In the genomic region with DNA sequence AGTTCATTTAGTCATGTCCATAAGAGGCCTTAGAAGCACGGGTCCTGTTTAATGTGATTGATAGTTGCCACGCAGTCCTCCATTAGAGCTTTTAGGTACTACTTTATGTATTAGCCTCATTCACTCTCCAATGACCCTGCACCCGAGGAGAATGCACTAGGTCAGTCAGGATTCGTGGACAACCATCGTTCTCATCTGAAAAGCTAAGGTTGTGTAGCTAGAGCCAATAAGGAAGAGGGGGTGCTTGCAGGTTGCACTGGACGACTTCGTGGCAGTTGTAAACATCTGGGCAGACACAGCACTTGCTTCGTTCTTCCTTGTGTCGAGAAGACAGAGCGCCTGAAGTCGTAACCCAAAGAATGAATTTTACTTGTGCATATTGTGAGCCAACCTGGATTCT, we compare ENCODE assay signal across 7 mouse cellular contexts. TPM values are rescaled to one million over a fixed set of nuclear protein-coding genes. Genes with fewer than 3 reads are reported as not detected.
DNase-seq lines count a peak whose midpoint lies in the region; ATAC-seq lines count a peak whose summit lies in the region.

No protein-coding gene starts in this region.

- H3K27ac ChIP-seq in embryonic facial prominence, embryonic 13.5 days, result peak overlapping the region; percentile 90
- H3K27ac ChIP-seq in hindbrain, embryonic 13.5 days, result peak overlapping the region; percentile 95

- peaks cover 19% of the 10 kb centered on the region for H3K36me3 ChIP-seq in megakaryocyte, embryonic 14.5 days (replicated peaks; ENCODE audit: low read length)
- no peaks in the 10 kb centered on the region for H3K36me3 ChIP-seq in embryonic facial prominence, embryonic 13.5 days
- H3K36me3 ChIP-seq in hindbrain, embryonic 13.5 days, result no peaks in the 10 kb centered on the region

- H3K27me3 ChIP-seq in megakaryocyte, embryonic 14.5 days (replicated peaks), result no peaks in the 10 kb centered on the region
- H3K27me3 ChIP-seq in embryonic facial prominence, embryonic 13.5 days, result no peaks in the 10 kb centered on the region
- H3K27me3 ChIP-seq in hindbrain, embryonic 13.5 days, result no peaks in the 10 kb centered on the region

- peak; percentile 31 for DNase-seq in lung, postnatal 36 days
- DNase-seq in thymus, postnatal 25 days, result peak; percentile 61
- no peak for DNase-seq in frontal cortex, postnatal 14 days (ENCODE audit: low spot score in 2 of 2)

- H3K9ac ChIP-seq in embryonic facial prominence, embryonic 13.5 days, result peak overlapping the region; percentile 95
- peak overlapping the region; percentile 99 for H3K9ac ChIP-seq in hindbrain, embryonic 13.5 days

- H3K4me2 ChIP-seq in embryonic facial prominence, embryonic 13.5 days, result peak overlapping the region; percentile 83
- peak overlapping the region; percentile 85 for H3K4me2 ChIP-seq in hindbrain, embryonic 13.5 days

- H3K9me3 ChIP-seq in megakaryocyte, embryonic 14.5 days, result no peaks in the 10 kb centered on the region
- no peaks in the 10 kb centered on the region for H3K9me3 ChIP-seq in embryonic facial prominence, embryonic 13.5 days
- no peaks in the 10 kb centered on the region for H3K9me3 ChIP-seq in hindbrain, embryonic 13.5 days

- no peak for ATAC-seq in megakaryocyte, adult 5-6 weeks (ENCODE audit: poor library complexity, severe bottlenecking)
- ATAC-seq in embryonic facial prominence, embryonic 13.5 days (ENCODE audit: insufficient number of reproducible peaks, insufficient read depth, low FRiP score, low TSS enrichment, low read depth), result no peak
- ATAC-seq in hindbrain, embryonic 13.5 days (ENCODE audit: low FRiP score), result 0 out of 2 replicates have a peak, but pooled peaks have one; percentile 7

- H3K4me3 ChIP-seq in megakaryocyte, embryonic 14.5 days (replicated peaks), result peak overlapping the region; percentile 98
- H3K4me3 ChIP-seq in embryonic facial prominence, embryonic 13.5 days, result peak overlapping the region; percentile 99
- H3K4me3 ChIP-seq in hindbrain, embryonic 13.5 days, result peak overlapping the region; percentile 99

- 3% methylated on average over 11 of the region's 11 CpGs for WGBS in embryonic facial prominence, embryonic 13.5 days
- 2% methylated on average over 11 of the region's 11 CpGs for WGBS in hindbrain, embryonic 13.5 days

- H3K4me1 ChIP-seq in megakaryocyte, embryonic 14.5 days, result peaks cover 65% of the 10 kb centered on the region
- H3K4me1 ChIP-seq in embryonic facial prominence, embryonic 13.5 days, result peaks cover 29% of the 10 kb centered on the region
- peaks cover 61% of the 10 kb centered on the region for H3K4me1 ChIP-seq in hindbrain, embryonic 13.5 days (replicated peaks)

RNA-seq across cellular contexts. Expression of a gene that starts 0.7 kb away (rescaled TPM):
- 99.9 and 118 TPM in 2 replicates for polyA plus RNA-seq in megakaryocyte, embryonic 14.5 days (2012; ENCODE audit: insufficient read depth, low replicate concordance)
- 169 and 170 TPM in 2 replicates for total RNA-seq in megakaryocyte, adult 5-6 weeks (2015)
- total RNA-seq in megakaryocyte, adult 5-6 weeks (2017), result 204 and 225 TPM in 2 replicates
- 45.9 and 47.0 TPM in 2 replicates for polyA plus RNA-seq in embryonic facial prominence, embryonic 13.5 days (2015; fragmentation: Nextera tagmentation; extraction: Ambion mirVana)
- 37.5 and 39.6 TPM in 2 replicates for polyA plus RNA-seq in hindbrain, embryonic 13.5 days (2015; fragmentation: Nextera tagmentation; extraction: Ambion mirVana)

RNA-seq across cellular contexts. Expression of a gene that starts 1.5 kb away (rescaled TPM):
- 48.3 and 136 TPM in 2 replicates for polyA plus RNA-seq in megakaryocyte, embryonic 14.5 days (2012; ENCODE audit: insufficient read depth, low replicate concordance)
- total RNA-seq in megakaryocyte, adult 5-6 weeks (2015), result 93.8 and 97.0 TPM in 2 replicates
- 87.1 and 107 TPM in 2 replicates for total RNA-seq in megakaryocyte, adult 5-6 weeks (2017)
- 49.6 and 49.8 TPM in 2 replicates for polyA plus RNA-seq in embryonic facial prominence, embryonic 13.5 days (2015; fragmentation: Nextera tagmentation; extraction: Ambion mirVana)
- polyA plus RNA-seq in hindbrain, embryonic 13.5 days (2015; fragmentation: Nextera tagmentation; extraction: Ambion mirVana), result 45.4 and 49.7 TPM in 2 replicates

RNA-seq across cellular contexts. Expression of a gene that starts 49.5 kb away (rescaled TPM):
- 24.5 and 89.4 TPM in 2 replicates for polyA plus RNA-seq in megakaryocyte, embryonic 14.5 days (2012; ENCODE audit: insufficient read depth, low replicate concordance)
- 30.6 and 45.3 TPM in 2 replicates for total RNA-seq in megakaryocyte, adult 5-6 weeks (2015)
- 19.1 and 24.0 TPM in 2 replicates for total RNA-seq in megakaryocyte, adult 5-6 weeks (2017)
- polyA plus RNA-seq in embryonic facial prominence, embryonic 13.5 days (2015; fragmentation: Nextera tagmentation; extraction: Ambion mirVana), result 103 TPM in 2 replicates
- 261 and 279 TPM in 2 replicates for polyA plus RNA-seq in hindbrain, embryonic 13.5 days (2015; fragmentation: Nextera tagmentation; extraction: Ambion mirVana)

Comparison
In these comparisons a context has a peak if more than half of its experiments do, and no peak if none do; other contexts are left out.
1. DNase-seq: peak in lung, postnatal 36 days (single experiment) and thymus, postnatal 25 days (single experiment); none in frontal cortex, postnatal 14 days (0 of 2).
2. Peak in every context shown above with its lines, with median percentiles within 50 percentile points of each other: H3K4me3 ChIP-seq.